Mouse (Mus musculus): ENCODE results near the gene Ptdss2.

The Ptdss2 gene

GRCm38 (mm10) chr7:141173323-141173850 is 51.2 kb downstream of the Ptdss2 start:
- DNase-seq (ENCODE audit: low read depth, low spot score), result no peak

- no peak for DNase-seq (ENCODE audit: low read depth, low spot score)
Observed at GRCm38 (mm10) chr7:141175068-141175467, 52.9 kb downstream of the Ptdss2 start.

- DNase-seq (ENCODE audit: low read depth, low spot score), result peak; percentile 90
Observed at GRCm38 (mm10) chr7:141176173-141176572, 54.0 kb downstream of the Ptdss2 start.

- DNase-seq (ENCODE audit: low read depth, low spot score), result no peak
Observed at GRCm38 (mm10) chr7:141188194-141188593, 66.0 kb downstream of the Ptdss2 start.

GRCm38 (mm10) chr7:141188733-141189132 is 66.6 kb downstream of the Ptdss2 start:
- no peak for DNase-seq (ENCODE audit: low read depth, low spot score)

- no peak for DNase-seq (ENCODE audit: low read depth, low spot score)
Observed at GRCm38 (mm10) chr7:141190220-141190619, 68.0 kb downstream of the Ptdss2 start.

- no peak for DNase-seq (ENCODE audit: low read depth, low spot score)
Observed at GRCm38 (mm10) chr7:141191036-141191435, 68.9 kb downstream of the Ptdss2 start.

- no peak for DNase-seq (ENCODE audit: low read depth, low spot score)
Observed at GRCm38 (mm10) chr7:141191796-141192685, 69.9 kb downstream of the Ptdss2 start.

GRCm38 (mm10) chr7:141192776-141193347 is 70.7 kb downstream of the Ptdss2 start:
- DNase-seq (ENCODE audit: low read depth, low spot score), result no peak

- no peak for DNase-seq (ENCODE audit: low read depth, low spot score)
Observed at GRCm38 (mm10) chr7:141193348-141193856, 71.2 kb downstream of the Ptdss2 start.

- DNase-seq (ENCODE audit: low read depth, low spot score), result peak; percentile 96
Observed at GRCm38 (mm10) chr7:141193948-141194347, 71.8 kb downstream of the Ptdss2 start, which contains the start of the genes Hras and Lrrc56. Gene Hras (minus strand): TSS chr7:141194005. Gene Lrrc56 (plus strand): TSS chr7:141194157.

- DNase-seq (ENCODE audit: low read depth, low spot score), result no peak
Observed at GRCm38 (mm10) chr7:141194409-141194808, 72.2 kb downstream of the Ptdss2 start.

GRCm38 (mm10) chr7:141194830-141195229 is 72.6 kb downstream of the Ptdss2 start:
- DNase-seq (ENCODE audit: low read depth, low spot score), result peak; percentile 91

- DNase-seq (ENCODE audit: low read depth, low spot score), result no peak
Observed at GRCm38 (mm10) chr7:141195754-141196153, 73.6 kb downstream of the Ptdss2 start.

- DNase-seq (ENCODE audit: low read depth, low spot score), result no peak
Observed at GRCm38 (mm10) chr7:141196619-141197282, 74.6 kb downstream of the Ptdss2 start.

GRCm38 (mm10) chr7:141198121-141198520 is 75.9 kb downstream of the Ptdss2 start:
- no peak for DNase-seq (ENCODE audit: low read depth, low spot score)

- no peak for DNase-seq (ENCODE audit: low read depth, low spot score)
Observed at GRCm38 (mm10) chr7:141204546-141204945, 82.4 kb downstream of the Ptdss2 start.

- DNase-seq (ENCODE audit: low read depth, low spot score), result no peak
Observed at GRCm38 (mm10) chr7:141205504-141205903, 83.3 kb downstream of the Ptdss2 start.

- DNase-seq (ENCODE audit: low read depth, low spot score), result no peak
Observed at GRCm38 (mm10) chr7:141206182-141206937, 84.2 kb downstream of the Ptdss2 start.
